Mouse (Mus musculus) mouse trophoblast stem cell (cell line): ENCODE results near the gene Gm20388.
"Not testable (repeated sequence)": the region's sequence is repeated elsewhere in the genome, so short reads cannot be mapped to it uniquely, and the experiment has no call there.

ENCODE experiments used
- in situ Hi-C, 2 experiments: fragments of 300-500 bp; cut with MseI, MboI; formaldehyde crosslinking; loops; 2 replicates in 1 of 2; 3 replicates in 1 of 2; pipeline ENCODE4 v1.15.1; 2025

Gm20388 gene

GRCm38 (mm10) chr8:121301978-121302649 lies 1391.5 kb downstream of the Gm20388 start:
- in situ Hi-C loops, result no loop called here

- in situ Hi-C loops, result no loop called here
Observed at GRCm38 (mm10) chr8:121307723-121308122, 1397.1 kb downstream of the Gm20388 start.

- in situ Hi-C loops, result no loop called here
Observed at GRCm38 (mm10) chr8:121310976-121311819, 1400.6 kb downstream of the Gm20388 start.

- in situ Hi-C loops, result no loop called here
Observed at GRCm38 (mm10) chr8:121313458-121313857, 1402.8 kb downstream of the Gm20388 start.

- in situ Hi-C loops, result no loop called here
Observed at GRCm38 (mm10) chr8:121314036-121314435, 1403.4 kb downstream of the Gm20388 start.

- in situ Hi-C loops, result no loop called here
Observed at GRCm38 (mm10) chr8:121315569-121315968, 1404.9 kb downstream of the Gm20388 start.

- in situ Hi-C loops, result no loop called here
Observed at GRCm38 (mm10) chr8:121316009-121316408, 1405.4 kb downstream of the Gm20388 start.

- in situ Hi-C loops, result not testable (repeated sequence)
Observed at GRCm38 (mm10) chr8:121318756-121319155, 1408.1 kb downstream of the Gm20388 start.

GRCm38 (mm10) chr8:121319491-121319890 lies 1408.8 kb downstream of the Gm20388 start:
- in situ Hi-C loops, result no loop called here

GRCm38 (mm10) chr8:121326164-121326910 lies 1415.7 kb downstream of the Gm20388 start:
- in situ Hi-C loops, result no loop called here

GRCm38 (mm10) chr8:121332436-121332835 lies 1421.8 kb downstream of the Gm20388 start:
- in situ Hi-C loops, result no loop called here

- in situ Hi-C loops, result no loop called here
Observed at GRCm38 (mm10) chr8:121334495-121335424, 1424.1 kb downstream of the Gm20388 start.

GRCm38 (mm10) chr8:121335684-121336083 lies 1425.0 kb downstream of the Gm20388 start:
- in situ Hi-C loops, result no loop called here

- in situ Hi-C loops, result no loop called here
Observed at GRCm38 (mm10) chr8:121342931-121343330, 1432.3 kb downstream of the Gm20388 start.

GRCm38 (mm10) chr8:121344486-121344885 lies 1433.8 kb downstream of the Gm20388 start:
- in situ Hi-C loops, result no loop called here

- in situ Hi-C loops, result no loop called here
Observed at GRCm38 (mm10) chr8:121346175-121346574, 1435.5 kb downstream of the Gm20388 start.

GRCm38 (mm10) chr8:121346862-121347261 lies 1436.2 kb downstream of the Gm20388 start:
- in situ Hi-C loops, result no loop called here

GRCm38 (mm10) chr8:121348998-121349397 lies 1438.4 kb downstream of the Gm20388 start:
- in situ Hi-C loops, result no loop called here

GRCm38 (mm10) chr8:121350803-121351202 lies 1440.2 kb downstream of the Gm20388 start:
- in situ Hi-C loops, result no loop called here

GRCm38 (mm10) chr8:121354844-121355243 lies 1444.2 kb downstream of the Gm20388 start:
- in situ Hi-C loops, result no loop called here

- in situ Hi-C loops, result no loop called here
Observed at GRCm38 (mm10) chr8:121357451-121357850, 1446.8 kb downstream of the Gm20388 start.
